Mouse (Mus musculus) common myeloid progenitor, adult 5-6 weeks (primary cell): ENCODE results near the gene Pax2. TPM values are rescaled to one million over a fixed set of nuclear protein-coding genes. Genes with fewer than 3 reads are reported as not detected.

ENCODE experiments used
- total RNA-seq: library from RNA; stranded (forward); fragments of 200-1000, 187-1606 nt; gene quantifications from 2 replicates; pipeline ENCODE4 v1.2.3, GENCODE M21; 2017

Gene Pax2
- total RNA-seq, 1 experiment from 2014 or later, result not detected

Other genes with a start within 250 kb of the Pax2 start
- gene Sec31b, start 210.2 kb upstream of the Pax2 start, total RNA-seq, result 0.24 and 2.6 TPM in 2 replicates
- not detected in 2 replicates for gene Gm20538, start 203.2 kb upstream of the Pax2 start, total RNA-seq
- 191 and 244 TPM in 2 replicates for gene Ndufb8, start 200.6 kb upstream of the Pax2 start, total RNA-seq
- 11.3 and 14.7 TPM in 2 replicates for gene Hif1an, start 193.2 kb upstream of the Pax2 start, total RNA-seq
- 48.8 and 52.4 TPM in 2 replicates for gene Slf2, start 175.1 kb downstream of the Pax2 start, total RNA-seq
- gene Sema4g, start 233.1 kb downstream of the Pax2 start, total RNA-seq, result 0.32 TPM in 1 of 2 replicates, not detected in the other
- 31.0 and 32.2 TPM in 2 replicates for gene Twnk, start 249.6 kb downstream of the Pax2 start, total RNA-seq